Mouse (Mus musculus): ENCODE data around the gene Anks1b.

Anks1b gene

DNA sequence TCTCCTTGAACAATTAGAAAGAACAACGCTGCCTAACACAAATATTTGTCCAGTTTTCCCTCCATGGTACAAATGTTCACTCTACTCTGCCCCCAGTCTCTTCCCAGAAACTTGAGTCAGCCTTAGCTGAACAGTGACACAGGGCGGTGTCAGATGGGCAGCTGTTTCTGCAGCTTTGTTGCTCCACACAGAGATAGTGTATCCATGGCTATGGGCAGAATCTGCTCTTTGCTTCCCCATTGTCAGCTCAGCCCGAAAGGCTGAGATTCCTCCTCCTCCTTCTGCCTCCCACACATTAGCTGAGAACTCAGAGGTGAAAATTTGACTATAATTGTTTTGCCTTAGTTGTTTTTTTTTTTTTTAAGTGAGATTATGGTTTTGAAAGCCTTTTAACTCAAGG lies 1024.6 kb downstream of the Anks1b start:
- DNase-seq, result peak; percentile 86

- peak; percentile 39 for DNase-seq
Measured at GRCm38 (mm10) chr10:90904185-90904584, 1030.9 kb downstream of the Anks1b start.

GRCm38 (mm10) chr10:90907381-90907780 lies 1034.1 kb downstream of the Anks1b start:
- peak; percentile 81 for DNase-seq

GRCm38 (mm10) chr10:90923476-90923875 lies 1050.2 kb downstream of the Anks1b start:
- DNase-seq, result peak; percentile 8

DNA sequence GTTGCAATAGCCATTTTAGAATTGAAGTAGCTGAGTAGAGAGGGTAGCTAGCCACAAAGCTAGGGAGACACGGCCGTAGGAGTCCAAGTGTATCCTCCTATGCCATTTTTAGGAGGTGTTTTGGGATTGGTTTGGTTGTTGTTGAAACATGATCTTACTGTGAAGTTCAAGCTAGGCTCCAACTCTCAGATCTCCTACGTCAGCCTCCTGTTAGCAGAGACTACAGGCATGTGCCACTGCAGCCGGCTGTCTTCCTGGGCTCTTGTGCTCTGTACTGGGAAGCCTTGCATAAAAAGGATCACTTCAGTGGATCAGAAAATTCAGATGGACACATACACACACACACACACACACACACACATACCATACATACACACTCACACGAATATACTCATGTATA lies 1059.8 kb downstream of the Anks1b start:
- peak; percentile 55 for DNase-seq

DNA sequence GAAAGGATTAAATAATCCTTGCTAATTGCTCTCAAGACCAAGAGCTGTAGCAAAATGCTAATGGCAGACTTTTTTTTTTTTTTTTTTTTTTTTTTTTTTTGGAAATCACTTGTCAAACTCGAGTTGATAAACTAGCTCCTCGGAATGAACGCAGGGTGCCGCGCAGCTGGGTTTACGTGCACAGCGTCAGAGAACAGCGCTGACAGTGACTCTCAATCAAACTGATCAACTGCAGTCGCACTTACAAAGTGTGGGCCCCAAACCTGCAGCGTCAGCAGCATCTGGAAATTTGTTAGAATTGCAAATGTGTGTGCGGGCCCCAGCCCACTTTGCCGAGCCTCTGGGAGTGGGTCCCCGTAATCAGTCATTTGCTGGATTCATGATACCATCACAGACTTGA lies 1061.4 kb downstream of the Anks1b start:
- DNase-seq, result peak; percentile 87

DNA sequence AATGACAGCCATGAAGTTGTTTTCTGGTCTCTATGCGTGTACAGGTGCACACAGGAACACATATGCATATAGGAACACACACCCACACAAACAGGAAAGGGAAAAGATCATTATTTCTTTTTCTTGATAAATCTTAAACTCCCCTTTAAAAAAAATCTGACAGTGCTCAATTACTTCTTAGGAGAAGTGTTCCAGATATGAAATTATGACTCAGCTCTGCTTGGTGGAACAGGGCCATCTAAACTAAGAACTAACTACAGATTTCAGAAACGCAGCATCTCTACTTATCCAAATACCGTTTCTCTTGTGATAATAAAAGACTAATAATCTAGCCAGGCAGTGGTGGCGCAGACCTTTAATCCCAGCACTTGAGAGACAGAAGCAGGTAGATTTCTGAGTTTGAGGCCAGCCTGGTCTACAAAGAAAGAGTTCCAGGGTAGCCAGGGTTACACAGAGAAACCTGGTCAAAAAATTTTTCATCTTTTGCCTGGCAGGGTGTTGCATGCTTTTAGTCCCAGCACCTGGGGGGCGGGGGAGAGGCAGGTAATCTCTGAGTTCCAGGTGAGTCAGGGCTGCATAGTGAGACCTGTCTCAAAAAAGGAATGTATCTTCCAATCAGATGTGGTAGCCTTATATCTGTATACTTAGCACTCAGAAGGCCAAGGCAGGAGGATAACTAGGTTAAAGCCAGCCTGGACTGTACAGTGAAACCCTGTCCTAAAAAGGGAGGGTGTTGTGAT lies 1064.6 kb downstream of the Anks1b start:
- peak; percentile 91 for DNase-seq

DNA sequence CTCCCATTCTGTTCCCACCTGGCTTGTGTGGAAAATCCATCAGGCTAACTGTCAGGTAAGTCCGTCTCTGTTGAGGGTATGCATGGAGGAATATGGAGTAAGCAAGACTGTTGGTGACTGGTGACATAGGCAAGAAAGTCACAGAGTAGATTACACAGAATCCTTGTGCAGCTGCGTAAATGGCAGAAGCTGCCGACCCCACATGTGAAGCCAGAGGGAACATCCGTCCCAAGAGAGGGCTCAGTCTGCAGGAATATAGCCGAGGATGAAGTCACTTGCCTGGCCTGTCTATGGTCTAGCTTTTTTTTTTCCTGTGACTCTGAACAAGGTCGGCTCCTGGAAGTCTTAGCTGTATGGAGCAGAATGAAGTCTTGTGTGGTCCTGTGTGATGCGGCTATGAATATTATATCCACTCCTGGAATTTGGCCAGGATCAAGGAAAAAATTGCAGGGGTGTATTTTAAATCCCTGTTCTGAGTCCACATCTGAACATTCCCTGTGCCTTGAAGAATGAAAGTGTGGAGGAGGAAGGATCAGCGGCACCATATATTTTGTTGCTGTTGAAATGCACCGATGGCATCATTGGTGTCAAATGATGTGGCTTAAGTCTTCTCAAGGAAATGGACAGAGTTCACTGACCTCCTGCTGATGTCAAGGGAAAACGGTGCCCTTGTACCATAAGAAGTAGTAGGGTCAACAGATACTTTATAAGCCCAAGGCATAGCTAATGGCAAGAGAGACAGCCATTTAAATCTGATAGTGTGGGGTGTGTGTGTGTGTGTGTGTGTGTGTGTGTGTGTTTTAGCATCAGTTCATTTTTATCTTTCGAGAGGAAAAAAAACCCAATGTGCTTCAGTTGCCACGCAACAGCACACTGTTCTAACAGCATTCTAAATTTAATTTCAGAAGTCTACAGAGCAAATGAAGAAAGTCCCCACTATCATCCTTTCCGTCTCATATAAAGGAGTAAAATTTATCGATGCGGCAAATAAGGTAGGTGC lies 1067.5 kb downstream of the Anks1b start:
- DNase-seq, result peak; percentile 97

DNA sequence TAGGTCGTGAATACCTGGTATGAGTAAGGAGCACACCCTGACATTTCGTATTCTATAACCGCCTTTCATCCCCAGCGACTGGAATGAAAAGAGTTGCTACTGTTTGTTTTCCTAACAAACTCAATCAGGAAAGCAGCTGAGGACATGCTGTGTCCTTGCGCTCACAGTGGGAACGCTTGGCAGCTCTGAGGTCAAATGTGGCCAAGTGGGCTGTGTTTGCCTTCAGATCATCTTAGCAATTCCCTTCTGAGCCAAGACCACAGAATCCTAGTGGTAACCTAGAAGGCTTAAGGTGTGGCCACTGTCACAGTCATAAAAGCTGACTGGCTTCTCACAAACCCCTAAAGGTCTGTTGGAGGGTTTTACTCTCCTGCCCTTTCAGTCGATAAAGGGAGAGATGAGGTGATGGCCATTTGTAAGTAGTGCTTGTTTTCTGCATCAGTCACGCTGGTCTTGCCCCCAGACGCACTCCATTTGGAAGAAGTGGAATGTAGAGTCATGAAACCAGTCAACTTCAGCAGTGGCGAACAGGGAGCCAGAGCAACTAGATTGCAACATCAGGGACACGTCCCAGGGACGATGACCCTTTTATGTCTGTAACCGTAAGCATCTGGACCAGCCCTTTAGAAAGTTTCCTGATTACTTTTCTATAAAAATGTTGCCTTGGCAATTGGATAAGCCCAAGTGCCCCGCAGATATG lies 1068.8 kb downstream of the Anks1b start:
- peak; percentile 97 for DNase-seq

GRCm38 (mm10) chr10:90947043-90947442 lies 1073.7 kb downstream of the Anks1b start:
- DNase-seq, result peak; percentile 29

DNA sequence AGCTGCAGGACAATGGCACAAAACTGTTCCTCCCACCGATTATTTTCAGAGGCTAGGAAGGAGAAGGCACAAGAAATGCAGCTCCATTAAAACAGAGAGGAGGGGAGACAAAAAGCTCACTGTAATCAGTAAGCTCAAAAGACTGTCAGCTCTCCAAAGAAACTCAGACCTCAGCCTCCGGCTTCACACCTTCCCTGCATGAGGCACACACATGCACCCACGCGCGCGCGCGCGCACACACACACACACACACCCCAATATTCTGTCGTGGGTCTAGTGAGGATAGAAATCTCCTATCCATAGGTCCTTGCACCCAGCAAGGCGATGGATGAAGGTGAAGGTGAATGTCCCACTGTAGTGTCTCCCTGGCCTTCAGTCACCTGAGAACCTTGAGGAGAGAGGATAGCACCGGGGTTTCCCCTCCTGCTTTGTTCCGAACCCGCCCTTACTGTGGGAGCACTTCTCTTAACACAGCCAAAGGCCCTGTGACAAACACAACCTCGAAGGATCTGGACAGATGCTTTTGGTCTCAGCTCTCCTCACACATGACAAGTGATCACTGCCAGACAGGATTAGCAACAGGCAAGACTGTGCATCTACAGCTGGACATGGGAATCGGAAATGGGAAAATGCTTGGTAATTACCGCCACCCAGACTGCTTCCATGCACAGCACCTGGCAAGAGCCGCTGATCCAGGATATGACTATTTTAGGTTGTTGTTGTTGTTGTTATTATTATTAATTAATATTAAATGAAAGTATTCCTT lies 1074.5 kb downstream of the Anks1b start:
- DNase-seq, result peak; percentile 92

GRCm38 (mm10) chr10:90953103-90953709 lies 1079.9 kb downstream of the Anks1b start:
- peak; percentile 96 for DNase-seq

DNA sequence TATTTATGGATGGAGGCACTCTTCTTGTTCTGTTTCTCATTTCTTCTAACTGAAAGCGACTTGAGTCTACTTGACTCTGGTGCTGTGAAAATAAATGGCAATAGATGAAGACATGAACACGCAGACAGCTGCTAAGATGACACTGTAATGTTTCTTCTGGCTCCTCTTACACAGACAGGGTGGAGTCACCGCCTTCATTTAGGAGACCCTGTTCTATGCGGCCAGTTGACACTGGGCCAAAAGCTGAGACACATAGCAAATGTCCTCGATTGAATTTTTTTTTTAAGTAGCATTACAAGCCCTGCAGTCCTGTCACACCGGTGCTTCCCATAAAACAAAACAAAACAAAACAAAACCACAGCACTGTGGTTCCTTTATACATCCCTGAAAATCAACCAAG lies 1080.5 kb downstream of the Anks1b start:
- peak; percentile 96 for DNase-seq

- no peak for DNase-seq
Measured at GRCm38 (mm10) chr10:90960374-90960773, 1087.1 kb downstream of the Anks1b start.

DNA sequence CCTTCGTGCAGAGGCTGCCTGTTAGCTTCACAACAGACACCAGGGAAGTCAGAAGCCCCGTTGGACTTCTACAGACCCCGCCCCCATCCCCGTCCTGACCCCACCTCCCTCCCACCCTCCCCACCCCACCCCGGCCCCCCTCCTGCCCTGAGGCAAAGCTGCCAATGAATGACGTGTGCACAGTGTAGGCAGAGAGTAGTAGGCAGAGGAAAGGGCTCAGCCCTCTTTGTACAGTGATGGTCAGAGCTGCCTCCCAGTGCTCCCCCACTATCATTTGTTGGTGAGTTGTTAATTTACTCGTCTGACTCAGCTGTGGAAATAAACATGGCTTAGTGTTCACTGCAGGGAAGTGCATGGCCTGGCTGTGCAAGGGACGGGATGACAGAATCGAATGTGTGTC lies 1091.2 kb downstream of the Anks1b start:
- DNase-seq, result no peak

DNA sequence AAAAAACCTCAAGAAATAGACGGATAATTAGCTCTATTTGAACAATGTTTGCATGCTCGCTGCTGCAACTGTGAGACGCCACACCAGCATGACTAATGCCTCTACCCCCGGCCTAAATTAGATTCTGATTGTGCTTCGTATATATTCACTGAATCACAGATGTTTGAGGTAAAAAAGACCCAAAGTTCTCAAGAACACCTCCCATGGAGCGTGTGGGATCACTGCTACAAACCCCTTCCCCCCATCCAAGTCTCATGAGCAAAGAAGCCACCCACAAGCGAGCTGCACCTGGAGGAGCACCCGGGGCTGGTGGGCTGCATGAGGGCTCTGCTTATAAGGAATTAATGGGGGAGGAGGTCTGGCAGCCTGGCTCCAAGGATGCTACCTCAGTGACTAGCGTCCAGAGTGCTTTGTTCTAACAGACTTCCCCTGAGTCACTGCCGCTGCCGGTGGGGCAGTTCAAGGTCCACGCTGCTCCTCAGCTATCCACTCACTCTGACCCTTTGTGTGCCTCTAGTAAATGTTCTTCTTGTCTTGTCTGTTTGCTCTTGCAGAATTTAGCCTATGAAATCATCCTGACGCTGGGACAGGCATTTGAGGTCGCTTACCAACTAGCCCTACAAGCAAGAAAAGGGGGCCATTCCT lies 1092.5 kb downstream of the Anks1b start:
- no peak for DNase-seq

DNA sequence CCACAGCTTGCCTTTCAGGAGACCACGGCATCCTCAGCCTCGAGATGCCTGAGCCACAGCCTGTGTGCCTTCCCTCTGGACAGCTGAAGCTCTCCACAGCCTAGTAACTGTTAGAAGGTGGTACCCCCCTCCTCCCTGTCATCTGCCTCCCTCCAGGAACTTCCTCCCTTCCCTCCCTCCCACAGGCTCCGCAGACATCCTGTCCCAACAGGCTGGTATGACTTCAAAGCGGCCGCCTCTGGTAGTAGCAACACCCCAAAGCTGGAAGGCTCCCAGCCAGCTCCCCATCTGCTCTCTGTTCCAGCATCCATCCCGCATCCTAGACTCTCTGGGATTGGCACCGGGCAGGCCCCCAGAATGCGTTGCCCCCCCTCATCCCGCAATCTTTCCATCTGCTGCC lies 1093.5 kb downstream of the Anks1b start:
- DNase-seq, result no peak

GRCm38 (mm10) chr10:90968247-90968646 lies 1094.9 kb downstream of the Anks1b start:
- no peak for DNase-seq

- peak; percentile 96 for DNase-seq
Measured at GRCm38 (mm10) chr10:90969355-90970174, 1096.3 kb downstream of the Anks1b start.

DNA sequence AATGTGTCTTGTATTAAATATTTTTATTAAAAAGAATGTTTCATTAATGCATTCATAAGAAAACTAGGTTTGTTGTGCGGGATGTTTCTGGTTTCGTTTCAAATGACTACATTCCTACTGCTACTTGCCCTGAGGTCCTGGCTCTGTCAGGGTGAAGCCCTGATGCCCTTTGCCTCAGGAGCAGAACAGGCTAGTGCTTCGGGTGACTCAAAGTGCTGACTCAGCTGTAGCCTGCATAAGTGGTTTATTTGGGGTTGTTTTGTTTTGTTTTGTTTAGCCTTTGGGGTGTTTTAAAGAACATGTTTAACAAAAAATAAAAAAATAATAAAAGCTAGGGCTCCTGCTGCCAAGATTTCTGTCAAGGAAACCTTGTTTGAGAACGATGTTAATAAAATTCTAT lies 1097.3 kb downstream of the Anks1b start:
- DNase-seq, result no peak

GRCm38 (mm10) chr10:90974084-90974483 lies 1100.8 kb downstream of the Anks1b start:
- DNase-seq, result no peak
